Comparison of ENCODE assay signal across 9 mouse cellular contexts in the genomic region with DNA sequence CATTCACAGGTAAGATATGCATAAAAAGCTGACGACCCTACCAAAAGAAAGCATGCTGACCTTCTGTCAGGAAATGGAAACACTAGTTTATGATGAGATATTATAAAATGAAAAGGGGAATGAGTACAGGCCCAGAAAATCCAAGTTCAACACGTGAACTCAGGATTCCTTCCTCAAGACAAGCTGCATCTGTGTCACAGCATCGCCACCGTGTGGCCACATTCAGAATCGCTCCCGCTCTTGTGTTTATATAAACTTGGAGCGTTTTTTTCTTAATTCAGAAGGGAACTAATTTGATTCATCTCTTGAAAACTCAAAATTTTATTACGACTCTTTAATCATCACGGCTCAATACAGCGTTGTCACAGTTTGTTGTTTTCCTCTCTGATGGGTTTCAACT. TPM values are rescaled to one million over a fixed set of nuclear protein-coding genes. Genes with fewer than 3 reads are reported as not detected.
DNase-seq lines count a peak whose midpoint lies in the region; ATAC-seq and TF ChIP-seq lines count a peak whose summit lies in the region.
"Had no signal": no experiment of that assay in that cellular context is flagged by ENCODE, and none has a peak within 500 bp of the region (broad histone marks: within the 10 kb centered on the region; RNA-seq: fewer than 3 reads in every experiment).

No protein-coding gene starts in this region.

- no peak for TF ChIP-seq POLR2A in CH12.LX (IDR thresholded peaks at IDR 0.05; ENCODE audit: low read depth, low read length)

- no peaks in the 10 kb centered on the region for H3K36me3 ChIP-seq in CH12.LX (replicated peaks in 1 of 2; ENCODE audit: control insufficient read depth in 1 of 2, insufficient read depth in 1 of 2, low read length in 1 of 2)
- H3K36me3 ChIP-seq in forebrain, embryonic 14.5 days (ENCODE audit: control insufficient read depth, insufficient read depth, low read length): no peaks in the 10 kb centered on the region
- H3K36me3 ChIP-seq: limb, embryonic 12.5 days had no signal

- no peaks in the 10 kb centered on the region for H3K9me3 ChIP-seq in CH12.LX (replicated peaks; ENCODE audit: low read length)
- H3K9me3 ChIP-seq in forebrain, embryonic 14.5 days (replicated peaks; ENCODE audit: control insufficient read depth, low read length): no peaks in the 10 kb centered on the region
- H3K9me3 ChIP-seq: limb, embryonic 12.5 days had no signal

- in situ Hi-C loops in CH12.LX (cut with MboI; ENCODE audit: low pct_ligation_motif_present, low pct_unique_long_range_greater_than_20kb, low sequenced_read_pairs): no loop called here

- no peak overlapping the region for H3K4me3 ChIP-seq in CH12.LX (replicated peaks in 1 of 3; ENCODE audit: low read depth in 2 of 3, low read length in 2 of 3, poor library complexity in 1 of 3)
- H3K4me3 ChIP-seq in forebrain, embryonic 14.5 days (ENCODE audit: low read depth, low read length): no peak overlapping the region
- H3K4me3 ChIP-seq: limb, embryonic 12.5 days had no signal

- TF ChIP-seq CTCF in CH12.LX (conservative IDR thresholded peaks at IDR 0.05 in 1 of 2, IDR thresholded peaks at IDR 0.05 in 1 of 2; ENCODE audit: low read depth in 2 of 2, low read length in 2 of 2): peak; percentile 96 to 99

- dilution Hi-C loops in CH12.LX (cut with MboI; ENCODE audit: extremely low pct_ligation_motif_present, extremely low pct_unique_long_range_greater_than_20kb, low sequenced_read_pairs): no loop called here

- no peak overlapping the region for H3K27ac ChIP-seq in CH12.LX (ENCODE audit: insufficient read depth, low read depth)
- H3K27ac ChIP-seq in forebrain, embryonic 14.5 days (ENCODE audit: low read depth, low read length): no peak overlapping the region
- H3K27ac ChIP-seq: limb, embryonic 12.5 days had no signal

- peaks cover 0 to 19% of the 10 kb centered on the region in 2 experiments; a peak in 2 of 4 replicates for H3K4me1 ChIP-seq in CH12.LX (ENCODE audit: control insufficient read depth in 1 of 2, insufficient read depth in 2 of 2)
- H3K4me1 ChIP-seq in forebrain, embryonic 14.5 days (ENCODE audit: control insufficient read depth, insufficient read depth, low read length): no peaks in the 10 kb centered on the region
- H3K4me1 ChIP-seq: limb, embryonic 12.5 days had no signal

- WGBS in forebrain, embryonic 14.5 days: 11% methylated on average over 10 of the region's 10 CpGs

- H3K4me2 ChIP-seq in CH12.LX (ENCODE audit: insufficient read depth, low read depth, poor library complexity, severe bottlenecking): no peak overlapping the region
- no peak overlapping the region for H3K4me2 ChIP-seq in forebrain, embryonic 14.5 days (ENCODE audit: low read length)
- H3K4me2 ChIP-seq: limb, embryonic 12.5 days had no signal

- H3K27me3 ChIP-seq in CH12.LX (replicated peaks): no peaks in the 10 kb centered on the region
- H3K27me3 ChIP-seq in forebrain, embryonic 14.5 days (replicated peaks; ENCODE audit: control insufficient read depth, insufficient read depth, low read length): no peaks in the 10 kb centered on the region
- H3K27me3 ChIP-seq: limb, embryonic 12.5 days had no signal

- H3K79me2 ChIP-seq in CH12.LX (replicated peaks; ENCODE audit: control insufficient read depth, extremely low read depth, insufficient read depth, poor library complexity, severe bottlenecking): no peaks in the 10 kb centered on the region

- ATAC-seq in forebrain, embryonic 14.5 days: peak; percentile 79; the same call in 1 of the 2 replicates

- peak; percentile 65 to 68 for DNase-seq in B cell, adult 2 months
- peak; percentile 75 for DNase-seq in CH12.LX (ENCODE audit: extremely low read depth)
- DNase-seq in cerebellum, adult 11-12 months: peak; percentile 49
- DNase-seq in forebrain, embryonic 14.5 days (ENCODE audit: low spot score): peak; percentile 91
- DNase-seq in kidney, postnatal 25 days: peak; percentile 58 to 82
- DNase-seq in lung, adult 18-20 months: peak; percentile 22 to 41
- peak; percentile 80 for DNase-seq in retina, postnatal 1 day
- peak; percentile 32 to 77 for DNase-seq in urinary bladder, postnatal 4 days (ENCODE audit: low spot score in 2 of 2)

- TF ChIP-seq RAD21 in CH12.LX (IDR thresholded peaks at IDR 0.05; ENCODE audit: low read depth, low read length): no peak; the same call in none of the 2 replicates

- no peak overlapping the region for H3K9ac ChIP-seq in CH12.LX (ENCODE audit: insufficient read depth, low read depth)
- H3K9ac ChIP-seq in forebrain, embryonic 14.5 days (ENCODE audit: low read length): no peak overlapping the region
- H3K9ac ChIP-seq: limb, embryonic 12.5 days had no signal

- TF ChIP-seq EP300 in CH12.LX (IDR thresholded peaks at IDR 0.05; ENCODE audit: low read length): no peak

TF ChIP-seq in CH12.LX, 34 proteins besides CTCF, POLR2A, EP300 and RAD21:
- TF ChIP-seq ZNF384 (IDR thresholded peaks at IDR 0.05; ENCODE audit: low read depth, low read length) (peak; percentile 85), MYC (IDR thresholded peaks at IDR 0.05; ENCODE audit: low read depth, low read length) (peak; percentile 66), POLR2AphosphoS2 (IDR thresholded peaks at IDR 0.05; ENCODE audit: low read depth, low read length) (no peak), RCOR1 (conservative IDR thresholded peaks at IDR 0.05; ENCODE audit: low read depth, low read length) (no peak), IRF4 (IDR thresholded peaks at IDR 0.05; ENCODE audit: low read depth, low read length) (peak; percentile 46; the same call in 1 of the 2 replicates), SMC3 (IDR thresholded peaks at IDR 0.05; ENCODE audit: low read depth, low read length) (peak; percentile 85), NELFE (IDR thresholded peaks at IDR 0.05; ENCODE audit: low read depth, low read length) (peak; percentile 19; the same call in 1 of the 2 replicates), BHLHE40 (IDR thresholded peaks at IDR 0.05; ENCODE audit: low read depth, low read length) (peak; percentile 81), ZMIZ1 (IDR thresholded peaks at IDR 0.05; ENCODE audit: low read depth, low read length) (no peak), MAX (IDR thresholded peaks at IDR 0.05; ENCODE audit: low read length) (peak; percentile 68), MEF2A (IDR thresholded peaks at IDR 0.05; ENCODE audit: borderline replicate concordance, low read depth, low read length) (no peak), ZC3H11A (IDR thresholded peaks at IDR 0.05; ENCODE audit: low read depth, low read length) (peak; percentile 55)

RNA-seq across cellular contexts. Expression of gene 4930453N24Rik, which starts 22.7 kb away (rescaled TPM):
- total RNA-seq in CH12.LX (2012; rRNA removed): 26.6 and 38.9 TPM in 2 replicates
- total RNA-seq in CH12.LX (2014; rRNA removed): 62.0 and 68.6 TPM in 2 replicates
- 40.7 and 48.4 TPM in 2 replicates for polyA plus RNA-seq in CH12.LX (2012; ENCODE audit: insufficient read length, low read depth)
- polyA plus RNA-seq in forebrain, embryonic 14.5 days (2014; fragmentation: Nextera tagmentation; extraction: Ambion mirVana): 29.9 and 31.5 TPM in 2 replicates

Comparison
In these comparisons a context has a peak if more than half of its experiments do, and no peak if none do; other contexts are left out.
1. DNase-seq: peak in every context shown above with its lines; median percentile 91 in forebrain, embryonic 14.5 days; 80 in retina, postnatal 1 day; 75 in CH12.LX; 70 in kidney, postnatal 25 days; 66 in B cell, adult 2 months; 54 in urinary bladder, postnatal 4 days; 49 in cerebellum, adult 11-12 months; 32 in lung, adult 18-20 months.